25 mouse cellular contexts compared by ENCODE assay signal in genomic region chr3:76072826-76073225, GRCm38 (mm10). TPM values are rescaled to one million over a fixed set of nuclear protein-coding genes. Genes with fewer than 3 reads are reported as not detected.
A peak's percentile ranks its signal among the peaks of the same experiment; 100 is the strongest.
DNase-seq lines count a peak whose midpoint lies in the region; ATAC-seq lines count a peak whose summit lies in the region.
"Had no signal": no experiment of that assay in that cellular context is flagged by ENCODE, and none has a peak within 500 bp of the region (broad histone marks: within the 10 kb centered on the region; RNA-seq: fewer than 3 reads in every experiment).

No protein-coding gene starts in this region.

- no peaks in the 10 kb centered on the region for H3K4me1 ChIP-seq in hindbrain, embryonic 11.5 days (replicated peaks; ENCODE audit: control insufficient read depth, insufficient read depth, low read length)
- no peaks in the 10 kb centered on the region for H3K4me1 ChIP-seq in hindbrain, embryonic 10.5 days (replicated peaks)
- peaks cover 4% of the 10 kb centered on the region; the same call in 1 of the 2 replicates for H3K4me1 ChIP-seq in neural tube, embryonic 12.5 days
- 0 out of 2 replicates have a peak, but pooled peaks cover 6% of the 10 kb centered on the region for H3K4me1 ChIP-seq in neural tube, embryonic 15.5 days
- H3K4me1 ChIP-seq: heart, embryonic 10.5 days had no signal

- H3K9me3 ChIP-seq in hindbrain, embryonic 11.5 days (ENCODE audit: control insufficient read depth, low read length), result no peaks in the 10 kb centered on the region
- H3K9me3 ChIP-seq in hindbrain, embryonic 10.5 days, result no peaks in the 10 kb centered on the region
- H3K9me3 ChIP-seq in neural tube, embryonic 12.5 days, result no peaks in the 10 kb centered on the region
- H3K9me3 ChIP-seq in neural tube, embryonic 15.5 days (replicated peaks), result no peaks in the 10 kb centered on the region
- H3K9me3 ChIP-seq: embryonic facial prominence, embryonic 15.5 days; forebrain, embryonic 10.5 days; heart, embryonic 10.5 days had no signal

- H3K4me3 ChIP-seq in hindbrain, embryonic 11.5 days (ENCODE audit: low read depth, low read length), result no peak overlapping the region
- no peak overlapping the region for H3K4me3 ChIP-seq in hindbrain, embryonic 10.5 days
- H3K4me3 ChIP-seq in neural tube, embryonic 12.5 days, result no peak overlapping the region
- no peak overlapping the region for H3K4me3 ChIP-seq in neural tube, embryonic 15.5 days (replicated peaks)
- H3K4me3 ChIP-seq: embryonic facial prominence, embryonic 15.5 days; erythroblast, embryonic 14.5 days; forebrain, embryonic 10.5 days; heart, embryonic 10.5 days had no signal

- peak; percentile 8; the same call in 1 of the 2 replicates for ATAC-seq in hindbrain, embryonic 11.5 days (ENCODE audit: low FRiP score)
- ATAC-seq in neural tube, embryonic 12.5 days (ENCODE audit: low FRiP score, low read depth), result peak; percentile 64
- ATAC-seq in neural tube, embryonic 15.5 days (ENCODE audit: low FRiP score), result no peak
- ATAC-seq: CD4-positive, CD25-positive, alpha-beta regulatory T cell, adult 4 months; hindbrain, embryonic 16.5 days; inflammation-experienced regulatory T-cells, adult 6 months had no signal

- H3K9ac ChIP-seq in hindbrain, embryonic 11.5 days (ENCODE audit: low read depth, low read length), result no peak overlapping the region
- H3K9ac ChIP-seq in neural tube, embryonic 12.5 days, result no peak overlapping the region
- H3K9ac ChIP-seq in neural tube, embryonic 15.5 days (replicated peaks), result no peak overlapping the region
- H3K9ac ChIP-seq: embryonic facial prominence, embryonic 15.5 days had no signal

- no peaks in the 10 kb centered on the region for H3K36me3 ChIP-seq in hindbrain, embryonic 11.5 days (ENCODE audit: control insufficient read depth, insufficient read depth, low read length)
- no peaks in the 10 kb centered on the region for H3K36me3 ChIP-seq in hindbrain, embryonic 10.5 days
- no peaks in the 10 kb centered on the region for H3K36me3 ChIP-seq in neural tube, embryonic 12.5 days
- H3K36me3 ChIP-seq in neural tube, embryonic 15.5 days, result no peaks in the 10 kb centered on the region
- H3K36me3 ChIP-seq: embryonic facial prominence, embryonic 15.5 days; forebrain, embryonic 10.5 days; G1E; heart, embryonic 10.5 days had no signal

- peak; percentile 18 for DNase-seq in embryo, embryonic 11 days
- DNase-seq in embryo, embryonic 9.5 days (ENCODE audit: extremely low spot score), result no peak
- DNase-seq in hindbrain, embryonic 11.5 days (ENCODE audit: low spot score), result peak; percentile 24
- DNase-seq in hindbrain, embryonic 10.5 days (ENCODE audit: low spot score), result no peak
- peak; percentile 23 for DNase-seq in mesoderm, embryonic 11.5 days (ENCODE audit: low read depth, low spot score)
- no peak for DNase-seq in kidney, postnatal 25 days
- DNase-seq: adrenal gland, adult 8-10 months; adrenal gland, postnatal 36 days; B cell, adult 2 months; cerebellum, adult 11 months; cerebellum, adult 8-10 months; gastrocnemius, postnatal 36 days; heart, adult 18-20 months; heart, postnatal 10 days; heart, postnatal 4 days had no signal

- H3K27me3 ChIP-seq in hindbrain, embryonic 11.5 days (ENCODE audit: control insufficient read depth, insufficient read depth, low read length), result no peaks in the 10 kb centered on the region
- H3K27me3 ChIP-seq in hindbrain, embryonic 10.5 days (ENCODE audit: insufficient read depth, poor library complexity, severe bottlenecking), result no peaks in the 10 kb centered on the region
- H3K27me3 ChIP-seq in neural tube, embryonic 12.5 days (replicated peaks), result no peaks in the 10 kb centered on the region
- H3K27me3 ChIP-seq in neural tube, embryonic 15.5 days (replicated peaks), result no peaks in the 10 kb centered on the region

- 73% methylated on average over 7 of the region's 7 CpGs for WGBS in hindbrain, embryonic 11.5 days
- WGBS in hindbrain, embryonic 10.5 days, result 80% methylated on average over 7 of the region's 7 CpGs
- 42% methylated on average over 7 of the region's 7 CpGs for WGBS in neural tube, embryonic 12.5 days
- WGBS in neural tube, embryonic 15.5 days, result 23% methylated on average over 7 of the region's 7 CpGs

- no peak overlapping the region for H3K27ac ChIP-seq in hindbrain, embryonic 11.5 days (ENCODE audit: low read depth, low read length)
- no peak overlapping the region for H3K27ac ChIP-seq in hindbrain, embryonic 10.5 days
- no peak overlapping the region for H3K27ac ChIP-seq in neural tube, embryonic 12.5 days
- H3K27ac ChIP-seq in neural tube, embryonic 15.5 days (replicated peaks), result no peak overlapping the region
- H3K27ac ChIP-seq: embryonic facial prominence, embryonic 15.5 days; forebrain, embryonic 10.5 days; heart, embryonic 10.5 days had no signal

- no peak overlapping the region for H3K4me2 ChIP-seq in hindbrain, embryonic 11.5 days (replicated peaks; ENCODE audit: low read depth, low read length)
- H3K4me2 ChIP-seq in neural tube, embryonic 12.5 days (replicated peaks), result 0 out of 2 replicates have a peak overlapping the region, but pooled peaks have one; percentile 10
- H3K4me2 ChIP-seq in neural tube, embryonic 15.5 days, result no peak overlapping the region
- H3K4me2 ChIP-seq: embryonic facial prominence, embryonic 15.5 days had no signal

RNA-seq across cellular contexts. Expression of gene Fstl5, which starts 1.2 kb away (rescaled TPM):
- polyA plus RNA-seq in hindbrain, embryonic 11.5 days (2014; fragmentation: Nextera tagmentation; extraction: Ambion mirVana), result 11.9 and 12.6 TPM in 2 replicates
- 2.0 and 5.8 TPM in 2 replicates for polyA plus RNA-seq in hindbrain, embryonic 10.5 days (2016; fragmentation: Nextera tagmentation; extraction: Ambion mirVana)
- polyA plus RNA-seq in neural tube, embryonic 12.5 days (2016; fragmentation: Nextera tagmentation; extraction: Ambion mirVana), result 26.5 and 27.2 TPM in 2 replicates
- 60.6 and 68.0 TPM in 2 replicates for polyA plus RNA-seq in neural tube, embryonic 15.5 days (2015; fragmentation: Nextera tagmentation; extraction: Ambion mirVana)
- polyA plus RNA-seq: CD4-positive, CD25-positive, alpha-beta regulatory T cell, adult 4 months; erythroblast, embryonic 14.5 days; G1E; heart, embryonic 10.5 days had no signal

Comparison
In these comparisons a context has a peak if more than half of its experiments do, and no peak if none do; other contexts are left out.
1. DNase-seq: peak in embryo, embryonic 11 days (single experiment), hindbrain, embryonic 11.5 days (single experiment) and mesoderm, embryonic 11.5 days (single experiment); none in embryo, embryonic 9.5 days (single experiment), hindbrain, embryonic 10.5 days (single experiment) and kidney, postnatal 25 days (0 of 2).